Comparison of ENCODE assay signal across 8 mouse cellular contexts in genomic region chr11:94265134-94265785, GRCm38 (mm10). TPM values are rescaled to one million over a fixed set of nuclear protein-coding genes. Genes with fewer than 3 reads are reported as not detected.
DNase-seq lines count a peak whose midpoint lies in the region; ATAC-seq and TF ChIP-seq lines count a peak whose summit lies in the region.

No protein-coding gene starts in this region.

- no peaks in the 10 kb centered on the region for H3K4me1 ChIP-seq in forebrain, embryonic 16.5 days (replicated peaks; ENCODE audit: control insufficient read depth, insufficient read depth, low read length)
- no peaks in the 10 kb centered on the region; the same call in 1 of the 2 replicates for H3K4me1 ChIP-seq in hindbrain, embryonic 14.5 days (replicated peaks; ENCODE audit: control insufficient read depth, insufficient read depth, low read length)
- peaks cover 11% of the 10 kb centered on the region; the same call in 1 of the 2 replicates for H3K4me1 ChIP-seq in limb, embryonic 14.5 days (ENCODE audit: control insufficient read depth, insufficient read depth, low read length)
- H3K4me1 ChIP-seq in midbrain, embryonic 13.5 days (replicated peaks): peaks cover 9% of the 10 kb centered on the region
- H3K4me1 ChIP-seq in stomach, embryonic 15.5 days: peaks cover 11% of the 10 kb centered on the region; the same call in 1 of the 2 replicates

- peak; percentile 64 for DNase-seq in ovary, adult 18-20 months (ENCODE audit: low spot score)
- DNase-seq in ovary, postnatal 10 days (ENCODE audit: low spot score): no peak
- peak; percentile 67 for DNase-seq in cerebellum, adult 8-10 months
- DNase-seq in hindbrain, embryonic 14.5 days (ENCODE audit: low spot score): peak; percentile 68
- peak; percentile 61 for DNase-seq in limb, embryonic 14.5 days (ENCODE audit: low spot score)

- TF ChIP-seq POLR2A in limb, embryonic 14.5 days (IDR thresholded peaks at IDR 0.05; ENCODE audit: borderline replicate concordance, extremely low read depth, insufficient read depth, insufficient read length): no peak

- H3K27me3 ChIP-seq in forebrain, embryonic 16.5 days (replicated peaks; ENCODE audit: control insufficient read depth, insufficient read depth, low read length): no peaks in the 10 kb centered on the region
- H3K27me3 ChIP-seq in hindbrain, embryonic 14.5 days (ENCODE audit: control insufficient read depth, insufficient read depth, low read length): no peaks in the 10 kb centered on the region
- no peaks in the 10 kb centered on the region for H3K27me3 ChIP-seq in limb, embryonic 14.5 days (ENCODE audit: control insufficient read depth, insufficient read depth, low read length)
- no peaks in the 10 kb centered on the region for H3K27me3 ChIP-seq in midbrain, embryonic 13.5 days
- no peaks in the 10 kb centered on the region for H3K27me3 ChIP-seq in stomach, embryonic 15.5 days (replicated peaks)

- no peak overlapping the region for H3K27ac ChIP-seq in forebrain, embryonic 16.5 days (ENCODE audit: low read length)
- H3K27ac ChIP-seq in hindbrain, embryonic 14.5 days: no peak overlapping the region; the same call in 1 of the 2 replicates
- H3K27ac ChIP-seq in limb, embryonic 14.5 days (replicated peaks; ENCODE audit: low read depth, low read length): peak overlapping the region; percentile 70; the same call in 1 of the 2 replicates
- H3K27ac ChIP-seq in midbrain, embryonic 13.5 days: peak overlapping the region; percentile 4; the same call in 1 of the 2 replicates
- H3K27ac ChIP-seq in stomach, embryonic 15.5 days: peak overlapping the region; percentile 67

- H3K36me3 ChIP-seq in forebrain, embryonic 16.5 days (ENCODE audit: control insufficient read depth, insufficient read depth): no peaks in the 10 kb centered on the region
- no peaks in the 10 kb centered on the region for H3K36me3 ChIP-seq in hindbrain, embryonic 14.5 days (replicated peaks; ENCODE audit: control insufficient read depth, insufficient read depth)
- no peaks in the 10 kb centered on the region for H3K36me3 ChIP-seq in limb, embryonic 14.5 days (ENCODE audit: control insufficient read depth, insufficient read depth, low read length)
- H3K36me3 ChIP-seq in midbrain, embryonic 13.5 days: no peaks in the 10 kb centered on the region
- no peaks in the 10 kb centered on the region for H3K36me3 ChIP-seq in stomach, embryonic 15.5 days

- WGBS in forebrain, embryonic 16.5 days: under 1% methylated on average over 18 of the region's 18 CpGs
- 2% methylated on average over 18 of the region's 18 CpGs for WGBS in hindbrain, embryonic 14.5 days
- 2% methylated on average over 18 of the region's 18 CpGs for WGBS in limb, embryonic 14.5 days
- WGBS in midbrain, embryonic 13.5 days: 1% methylated on average over 18 of the region's 18 CpGs
- under 1% methylated on average over 18 of the region's 18 CpGs for WGBS in stomach, embryonic 15.5 days

- peak overlapping the region; percentile 36 for H3K4me3 ChIP-seq in forebrain, embryonic 16.5 days (replicated peaks; ENCODE audit: low read length)
- peak overlapping the region; percentile 25 for H3K4me3 ChIP-seq in hindbrain, embryonic 14.5 days (replicated peaks; ENCODE audit: low read length)
- H3K4me3 ChIP-seq in limb, embryonic 14.5 days (replicated peaks; ENCODE audit: low read length): peak overlapping the region; percentile 32
- H3K4me3 ChIP-seq in midbrain, embryonic 13.5 days (replicated peaks): peak overlapping the region; percentile 36
- peak overlapping the region; percentile 30 for H3K4me3 ChIP-seq in stomach, embryonic 15.5 days (replicated peaks)

- peak; percentile 55 for ATAC-seq in forebrain, embryonic 16.5 days
- ATAC-seq in hindbrain, embryonic 14.5 days (ENCODE audit: low FRiP score): 0 out of 2 replicates have a peak, but pooled peaks have one; percentile 53
- ATAC-seq in limb, embryonic 14.5 days (ENCODE audit: low FRiP score, low read depth): peak; percentile 74
- ATAC-seq in midbrain, embryonic 13.5 days: peak; percentile 57
- peak; percentile 68 for ATAC-seq in stomach, embryonic 15.5 days (ENCODE audit: insufficient read depth, low FRiP score, low read depth)

- peak overlapping the region; percentile 52 for H3K4me2 ChIP-seq in forebrain, embryonic 16.5 days (ENCODE audit: low read length)
- peak overlapping the region; percentile 51 for H3K4me2 ChIP-seq in hindbrain, embryonic 14.5 days (replicated peaks)
- H3K4me2 ChIP-seq in limb, embryonic 14.5 days (replicated peaks; ENCODE audit: low read depth, low read length, severe bottlenecking): peak overlapping the region; percentile 60
- H3K4me2 ChIP-seq in midbrain, embryonic 13.5 days (replicated peaks): peak overlapping the region; percentile 55
- H3K4me2 ChIP-seq in stomach, embryonic 15.5 days: peak overlapping the region; percentile 57

- H3K9me3 ChIP-seq in forebrain, embryonic 16.5 days (ENCODE audit: control insufficient read depth, low read length): no peaks in the 10 kb centered on the region
- no peaks in the 10 kb centered on the region for H3K9me3 ChIP-seq in hindbrain, embryonic 14.5 days (ENCODE audit: control insufficient read depth, low read length)
- no peaks in the 10 kb centered on the region for H3K9me3 ChIP-seq in limb, embryonic 14.5 days (ENCODE audit: control insufficient read depth, low read length)
- H3K9me3 ChIP-seq in midbrain, embryonic 13.5 days: no peaks in the 10 kb centered on the region
- H3K9me3 ChIP-seq in stomach, embryonic 15.5 days: no peaks in the 10 kb centered on the region

- peak overlapping the region; percentile 42 for H3K9ac ChIP-seq in forebrain, embryonic 16.5 days (replicated peaks; ENCODE audit: low read depth, low read length)
- H3K9ac ChIP-seq in hindbrain, embryonic 14.5 days: peak overlapping the region; percentile 26
- peak overlapping the region; percentile 48 for H3K9ac ChIP-seq in limb, embryonic 14.5 days (ENCODE audit: low read depth, low read length, severe bottlenecking)
- H3K9ac ChIP-seq in midbrain, embryonic 13.5 days (replicated peaks): peak overlapping the region; percentile 33; the same call in 1 of the 2 replicates
- H3K9ac ChIP-seq in stomach, embryonic 15.5 days: no peak overlapping the region

RNA-seq across cellular contexts. Expression of gene Gm21885, which starts 16.4 kb away (rescaled TPM):
- 0.38 and 0.66 TPM in 2 replicates for polyA plus RNA-seq in forebrain, embryonic 16.5 days (2015; fragmentation: Nextera tagmentation; extraction: Ambion mirVana)
- 0.38 TPM in 1 of 2 replicates, not detected in the other for polyA plus RNA-seq in hindbrain, embryonic 14.5 days (2014; fragmentation: Nextera tagmentation; extraction: Ambion mirVana)
- not detected in 2 replicates for polyA plus RNA-seq in limb, embryonic 14.5 days (2012; rRNA removed)
- 0.44 and 0.84 TPM in 2 replicates for polyA plus RNA-seq in limb, embryonic 14.5 days (2014; fragmentation: Nextera tagmentation; extraction: Ambion mirVana)
- 0.54 TPM in 1 of 2 replicates, not detected in the other for polyA plus RNA-seq in midbrain, embryonic 13.5 days (2015; fragmentation: Nextera tagmentation; extraction: Ambion mirVana)
- polyA plus RNA-seq in stomach, embryonic 15.5 days (2015; fragmentation: Nextera tagmentation; extraction: Ambion mirVana): 6.4 and 10.9 TPM in 2 replicates

RNA-seq across cellular contexts. Expression of gene Wfikkn2, which starts 19.5 kb away (rescaled TPM):
- polyA plus RNA-seq in forebrain, embryonic 16.5 days (2015; fragmentation: Nextera tagmentation; extraction: Ambion mirVana): 3.5 and 5.3 TPM in 2 replicates
- polyA plus RNA-seq in hindbrain, embryonic 14.5 days (2014; fragmentation: Nextera tagmentation; extraction: Ambion mirVana): 5.7 and 6.8 TPM in 2 replicates
- polyA plus RNA-seq in limb, embryonic 14.5 days (2012; rRNA removed): 19.9 and 25.1 TPM in 2 replicates
- 9.2 and 9.7 TPM in 2 replicates for polyA plus RNA-seq in limb, embryonic 14.5 days (2014; fragmentation: Nextera tagmentation; extraction: Ambion mirVana)
- polyA plus RNA-seq in midbrain, embryonic 13.5 days (2015; fragmentation: Nextera tagmentation; extraction: Ambion mirVana): 2.9 and 3.4 TPM in 2 replicates
- polyA plus RNA-seq in stomach, embryonic 15.5 days (2015; fragmentation: Nextera tagmentation; extraction: Ambion mirVana): 2.7 and 2.9 TPM in 2 replicates

RNA-seq across cellular contexts. Expression of gene Tob1, which starts 54.0 kb away (rescaled TPM):
- polyA plus RNA-seq in forebrain, embryonic 16.5 days (2015; fragmentation: Nextera tagmentation; extraction: Ambion mirVana): 35.1 and 46.0 TPM in 2 replicates
- 34.3 and 34.6 TPM in 2 replicates for polyA plus RNA-seq in hindbrain, embryonic 14.5 days (2014; fragmentation: Nextera tagmentation; extraction: Ambion mirVana)
- polyA plus RNA-seq in limb, embryonic 14.5 days (2012; rRNA removed): 28.4 and 29.7 TPM in 2 replicates
- 34.8 and 37.3 TPM in 2 replicates for polyA plus RNA-seq in limb, embryonic 14.5 days (2014; fragmentation: Nextera tagmentation; extraction: Ambion mirVana)
- polyA plus RNA-seq in midbrain, embryonic 13.5 days (2015; fragmentation: Nextera tagmentation; extraction: Ambion mirVana): 33.0 and 33.2 TPM in 2 replicates
- 54.8 and 65.2 TPM in 2 replicates for polyA plus RNA-seq in stomach, embryonic 15.5 days (2015; fragmentation: Nextera tagmentation; extraction: Ambion mirVana)

RNA-seq across cellular contexts. Expression of gene Luc7l3, which starts 56.5 kb away (rescaled TPM):
- polyA plus RNA-seq in forebrain, embryonic 16.5 days (2015; fragmentation: Nextera tagmentation; extraction: Ambion mirVana): 152 and 163 TPM in 2 replicates
- 94.9 and 105 TPM in 2 replicates for polyA plus RNA-seq in hindbrain, embryonic 14.5 days (2014; fragmentation: Nextera tagmentation; extraction: Ambion mirVana)
- 94.1 and 138 TPM in 2 replicates for polyA plus RNA-seq in limb, embryonic 14.5 days (2012; rRNA removed)
- polyA plus RNA-seq in limb, embryonic 14.5 days (2014; fragmentation: Nextera tagmentation; extraction: Ambion mirVana): 96.9 and 104 TPM in 2 replicates
- 165 and 170 TPM in 2 replicates for polyA plus RNA-seq in midbrain, embryonic 13.5 days (2015; fragmentation: Nextera tagmentation; extraction: Ambion mirVana)
- 116 TPM in 2 replicates for polyA plus RNA-seq in stomach, embryonic 15.5 days (2015; fragmentation: Nextera tagmentation; extraction: Ambion mirVana)

Comparison
In these comparisons a context has a peak if more than half of its experiments do, and no peak if none do; other contexts are left out.
1. H3K27ac ChIP-seq: peak in limb, embryonic 14.5 days (single experiment), midbrain, embryonic 13.5 days (single experiment) and stomach, embryonic 15.5 days (single experiment); none in forebrain, embryonic 16.5 days (single experiment) and hindbrain, embryonic 14.5 days (single experiment).
2. Peak in every context shown above with its lines, with median percentiles within 50 percentile points of each other: ATAC-seq, H3K4me2 ChIP-seq and H3K4me3 ChIP-seq.